Mouse (Mus musculus): ENCODE data around the gene Zfp781.
"Not testable (repeated sequence)": the region's sequence is repeated elsewhere in the genome, so short reads cannot be mapped to it uniquely, and the experiment has no call there.

Gene Zfp781

DNA sequence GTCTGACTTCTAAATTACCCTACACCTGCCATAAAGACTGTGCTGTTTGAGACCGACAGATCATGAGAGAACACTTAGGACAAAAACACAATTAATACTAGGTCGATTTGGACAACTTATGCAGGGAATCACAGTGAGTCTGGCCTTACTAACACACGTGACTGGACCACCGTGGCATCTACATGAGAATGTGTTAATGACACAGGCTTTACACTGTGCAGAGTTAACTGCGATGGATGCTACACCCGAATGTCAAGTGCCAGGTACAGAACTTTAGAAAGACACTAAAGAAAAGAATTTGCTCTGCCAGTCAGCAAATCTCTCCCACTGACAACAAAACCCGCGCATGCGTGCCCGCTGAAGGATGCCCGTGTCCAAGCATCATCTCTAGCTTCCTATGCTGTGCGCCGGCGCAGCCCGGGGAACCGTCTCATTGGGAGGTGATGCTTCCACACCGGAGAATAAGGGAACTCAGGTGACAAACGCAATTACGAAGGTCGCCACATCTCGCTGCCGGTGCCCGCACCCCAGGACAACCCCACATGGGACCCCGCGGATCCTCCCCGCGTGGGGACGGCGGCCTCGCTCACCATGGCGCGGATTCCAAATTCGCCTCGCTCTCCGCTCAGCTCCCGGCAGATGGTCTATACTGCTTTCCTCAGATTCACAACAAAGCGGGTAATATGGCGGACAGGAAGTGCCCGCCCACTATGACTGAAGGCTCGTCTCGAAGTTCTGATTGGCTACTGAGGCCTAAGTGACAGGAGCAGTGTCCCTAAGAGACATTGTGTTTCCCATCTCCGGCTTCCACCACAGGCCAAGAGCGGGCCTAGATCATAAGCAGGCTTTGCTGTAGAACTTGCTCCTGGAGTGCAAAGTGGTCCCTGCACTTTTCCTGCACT lies at the start of gene Zfp781:
TSS of gene Zfp781 (minus strand) at position 639 of the 902 bp plus-strand sequence.
- DNase-seq (ENCODE audit: low read depth, low spot score): not testable (repeated sequence)

DNA sequence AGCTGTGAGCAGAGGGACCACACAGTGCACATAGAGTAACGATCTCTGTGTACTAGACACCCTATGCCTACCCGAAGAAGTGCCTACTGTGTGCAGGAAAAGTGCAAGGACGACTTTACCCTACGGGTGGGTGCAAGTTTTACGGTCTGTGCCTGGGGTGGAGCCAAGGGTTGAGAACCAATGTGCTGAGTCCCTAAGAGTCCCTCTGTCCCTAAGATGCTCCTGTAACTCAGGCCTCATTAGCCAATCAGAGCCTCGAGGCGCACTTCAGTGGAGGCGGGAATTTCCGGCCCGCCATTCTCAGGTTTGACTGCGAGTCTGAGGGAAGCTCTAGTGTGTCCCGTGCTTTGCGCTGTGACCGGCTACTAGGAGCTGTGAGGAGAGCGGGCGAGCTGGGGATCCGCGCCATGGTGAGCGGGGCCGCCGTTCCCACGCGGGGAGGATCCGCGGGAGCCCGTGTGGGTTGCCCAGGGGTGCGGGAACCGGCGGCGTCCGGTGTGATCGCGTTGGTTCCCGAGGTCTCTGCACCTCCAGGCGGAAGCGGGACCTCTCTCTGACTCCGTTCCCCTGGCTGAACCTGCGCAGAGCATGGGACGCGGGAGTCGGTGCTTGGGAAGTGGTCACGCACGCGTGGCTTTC lies 48.2 kb upstream of the Zfp781 start:
- DNase-seq (ENCODE audit: low read depth, low spot score): not testable (repeated sequence)

DNA sequence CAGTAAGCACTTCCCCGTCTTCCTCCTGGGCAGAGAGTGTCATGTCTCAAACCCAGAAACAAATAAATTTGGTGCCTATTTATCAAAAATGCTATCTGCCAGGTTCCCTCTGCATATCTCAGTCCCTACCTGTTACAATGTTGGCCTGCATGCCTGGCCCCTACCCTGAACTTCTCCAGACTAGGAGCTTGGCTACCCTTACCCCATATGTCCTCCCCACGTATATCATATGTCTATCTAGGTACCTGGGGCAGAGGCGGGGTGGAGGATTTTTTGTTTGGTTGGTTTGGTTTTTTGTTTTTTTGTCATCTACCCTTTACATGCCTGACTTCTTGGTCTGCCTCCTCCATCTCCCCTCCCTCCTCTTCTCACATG lies 451 bp upstream of the Zfp781 start:
- DNase-seq (ENCODE audit: low read depth, low spot score): not testable (repeated sequence)

DNA sequence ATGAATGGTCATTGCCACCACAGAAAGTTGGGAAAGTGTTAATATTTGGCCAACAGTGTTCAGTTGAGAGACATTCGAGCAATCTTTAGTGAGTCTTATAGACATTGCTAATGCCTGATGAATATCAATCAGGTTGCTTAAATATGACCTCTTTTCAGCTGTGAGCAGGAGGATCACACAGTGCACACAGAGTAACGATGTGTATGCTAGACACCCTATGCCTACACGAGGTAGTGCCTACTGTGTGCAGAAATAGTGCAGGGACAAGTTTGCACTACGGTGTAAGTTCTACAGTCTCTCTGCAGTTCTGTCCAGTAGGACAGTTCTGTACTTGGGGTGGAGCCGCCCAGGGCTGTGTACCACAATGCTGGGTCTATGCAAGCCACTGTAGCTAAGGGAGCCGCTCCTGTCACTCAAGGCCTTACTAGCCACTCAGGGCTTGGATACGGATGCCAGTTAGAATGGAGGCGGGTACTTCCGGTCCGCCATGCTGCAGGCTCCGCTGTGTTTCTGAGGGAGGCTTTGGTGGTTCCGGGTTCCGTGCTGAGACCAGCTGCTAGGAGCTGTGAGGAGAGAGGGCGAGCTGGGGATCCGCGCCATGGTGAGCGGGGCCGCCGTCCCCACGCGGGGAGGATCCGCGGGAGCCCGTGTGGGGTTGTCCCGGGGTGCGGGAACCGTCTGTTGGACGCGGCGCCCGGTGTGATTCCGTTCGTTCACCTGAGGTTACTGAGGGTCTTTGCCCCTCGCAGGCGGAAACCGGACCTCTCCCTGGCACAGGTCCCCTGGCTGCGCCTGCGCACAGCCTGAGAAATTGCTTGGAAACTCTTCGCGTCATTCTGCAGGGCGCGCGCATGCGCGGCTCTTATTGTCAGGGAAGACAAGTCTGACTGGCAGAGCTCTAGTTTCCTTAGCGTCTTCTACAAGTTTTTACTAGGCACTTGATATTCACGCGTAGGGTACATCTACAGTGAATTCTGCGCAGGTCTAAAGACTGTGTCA lies 66.6 kb downstream of the Zfp781 start, which contains the start of gene Gm32687:
TSS of gene Gm32687 (plus strand) at position 526 of the 999 bp plus-strand sequence.
- not testable (repeated sequence) for DNase-seq (ENCODE audit: low read depth, low spot score)
